Mouse (Mus musculus) induced T-regulatory cell, adult 2 months (primary cell): ENCODE measurements around the gene Mad1l1.
A peak's percentile ranks its signal among the peaks of the same experiment; 100 is the strongest.

Experiments used
- DNase-seq: peaks from one replicate; pipeline ENCODE4 v3.0.0-alpha.2; 2012; ENCODE audit warnings: low read depth

The Mad1l1 gene

DNA sequence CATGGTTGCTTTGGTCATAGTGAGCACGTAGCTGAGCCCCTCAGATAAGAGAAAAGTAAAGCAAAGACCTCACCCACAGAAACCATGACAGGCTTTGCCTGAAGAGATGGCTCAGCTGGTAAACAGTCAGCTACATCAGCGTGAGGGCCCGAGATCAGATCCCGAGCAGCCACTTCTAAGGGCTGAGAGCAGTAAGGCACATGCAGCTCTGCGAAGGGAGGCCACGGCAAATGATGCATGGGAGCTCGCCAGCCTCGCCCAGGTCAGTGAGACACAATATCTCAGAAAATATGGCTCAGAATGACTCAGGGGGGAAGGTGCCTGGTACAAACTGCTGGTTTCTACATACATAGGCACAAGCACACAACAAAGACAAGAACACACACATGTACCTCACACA, 143.8 kb downstream of the Mad1l1 start:
- no peak for DNase-seq

DNA sequence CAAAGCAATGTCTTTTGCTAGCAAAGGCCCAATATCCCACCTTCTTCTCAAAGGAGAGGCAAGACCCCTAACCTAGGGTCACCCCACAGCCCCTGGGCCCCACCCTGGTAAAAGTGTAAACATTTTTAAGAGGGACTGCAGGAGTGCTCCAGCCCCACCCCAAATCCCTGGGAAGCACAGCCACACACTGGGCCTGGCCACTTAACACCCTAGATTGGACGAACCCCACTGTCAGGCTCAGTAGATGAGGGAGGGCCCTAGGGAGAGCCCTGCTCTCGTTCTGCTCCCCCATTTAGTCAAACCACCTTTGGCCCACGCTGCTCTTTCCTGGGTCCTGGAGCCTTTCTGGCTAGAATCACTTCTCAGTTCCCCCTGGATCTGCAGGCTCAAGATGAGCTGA, 145.0 kb downstream of the Mad1l1 start:
- DNase-seq: no peak

- DNase-seq: no peak
Measured at GRCm38 (mm10) chr5:140174814-140175490, 146.4 kb downstream of the Mad1l1 start.

DNA sequence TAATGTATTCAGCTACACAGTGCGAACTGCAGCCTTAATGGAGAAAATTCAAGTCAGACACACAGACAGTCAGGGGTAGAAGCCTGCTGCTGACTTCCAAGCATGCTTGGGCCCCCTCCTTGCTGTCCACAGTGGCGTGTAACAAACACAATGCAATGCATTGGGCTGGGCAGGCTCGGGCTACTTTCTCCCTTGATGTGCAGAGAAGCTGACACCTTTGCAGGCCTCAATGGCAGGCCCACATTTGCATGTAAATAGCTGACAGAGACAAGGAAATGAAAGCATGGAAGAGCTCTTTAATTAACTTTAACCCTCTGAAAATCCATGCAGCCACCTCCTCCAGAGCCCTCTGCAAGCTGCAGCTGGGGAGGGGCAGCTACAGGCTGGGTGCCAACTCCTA, 147.3 kb downstream of the Mad1l1 start:
- no peak for DNase-seq

- no peak for DNase-seq
Measured at GRCm38 (mm10) chr5:140173181-140173580, 148.2 kb downstream of the Mad1l1 start.

GRCm38 (mm10) chr5:140171710-140172109, 149.6 kb downstream of the Mad1l1 start:
- no peak for DNase-seq

DNA sequence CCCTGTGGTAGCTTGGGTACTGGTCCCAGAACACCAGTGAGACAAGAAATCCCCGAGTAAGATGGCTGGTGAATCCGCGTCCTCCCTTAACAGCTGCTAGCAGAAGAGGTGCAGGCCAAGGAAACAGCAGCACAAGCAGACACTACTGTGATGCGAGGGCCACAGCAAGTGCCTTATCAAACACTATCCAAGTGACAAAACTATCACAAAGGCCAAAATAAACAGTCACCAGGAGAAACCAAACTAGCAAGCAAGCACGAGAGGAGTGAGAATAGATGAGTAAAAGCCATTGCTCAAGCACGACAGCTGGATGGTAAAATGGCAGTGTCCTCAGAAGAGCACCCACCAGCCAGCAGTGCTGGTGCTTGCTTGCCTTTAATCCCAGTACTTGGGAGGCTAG, 153.8 kb downstream of the Mad1l1 start:
- no peak for DNase-seq

DNA sequence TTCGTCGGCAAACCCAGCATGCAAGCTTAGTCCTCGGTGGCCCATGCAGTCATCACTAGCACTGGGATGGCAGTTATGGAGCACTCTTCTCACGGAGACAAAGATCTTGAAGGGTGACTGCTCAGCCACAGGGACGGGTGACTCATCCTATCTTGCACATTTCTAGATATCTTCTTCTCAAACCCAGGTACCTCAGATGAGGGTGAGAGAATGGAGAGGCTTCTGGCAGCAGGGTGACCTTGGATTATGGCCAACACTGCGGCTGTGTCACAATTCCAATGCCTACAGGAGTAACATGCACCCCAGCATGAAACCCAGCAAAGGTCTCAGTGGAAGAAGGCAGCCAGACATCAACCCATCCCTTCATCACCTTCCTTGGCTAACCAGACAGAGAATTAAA, 154.3 kb downstream of the Mad1l1 start:
- DNase-seq: no peak

DNA sequence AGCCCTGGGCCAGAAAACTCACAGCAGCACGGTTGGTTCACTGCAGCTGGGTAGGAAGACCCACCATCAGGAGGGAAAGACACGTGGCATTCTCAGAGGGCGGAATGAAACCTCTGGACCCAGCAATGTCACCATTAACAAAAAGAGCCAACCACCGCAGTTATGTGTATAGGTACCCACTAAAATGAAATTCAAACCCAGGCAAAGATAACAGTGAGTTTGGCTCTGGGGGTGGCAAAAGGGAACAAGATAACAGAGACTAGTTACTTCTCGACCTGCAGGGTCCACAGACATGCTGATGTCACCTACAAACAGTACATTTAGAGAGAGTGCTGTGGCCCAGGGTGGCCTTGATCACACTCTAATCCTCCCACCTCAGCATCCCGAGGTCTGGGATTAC, 157.4 kb downstream of the Mad1l1 start:
- DNase-seq: no peak

GRCm38 (mm10) chr5:140162071-140162845, 159.1 kb downstream of the Mad1l1 start:
- DNase-seq: peak; percentile 17

DNA sequence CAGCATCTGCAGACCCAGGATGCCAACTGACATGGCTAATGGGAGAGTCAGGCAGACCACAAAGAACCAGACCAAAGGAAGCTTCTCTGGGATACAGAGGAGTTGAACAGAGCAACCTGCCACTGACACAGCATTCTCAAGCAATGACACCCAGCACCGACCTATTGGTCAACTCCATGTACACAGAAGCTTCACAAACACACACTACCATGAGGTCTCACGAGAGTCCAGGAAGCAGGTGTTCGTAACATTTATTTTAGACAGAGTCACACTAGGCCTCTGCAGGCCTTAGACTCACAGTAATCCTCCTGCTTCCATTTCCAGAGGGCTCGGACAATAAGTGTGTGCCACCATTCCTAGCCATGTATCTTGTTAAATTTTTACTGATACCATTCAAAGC, 162.3 kb downstream of the Mad1l1 start:
- no peak for DNase-seq

DNA sequence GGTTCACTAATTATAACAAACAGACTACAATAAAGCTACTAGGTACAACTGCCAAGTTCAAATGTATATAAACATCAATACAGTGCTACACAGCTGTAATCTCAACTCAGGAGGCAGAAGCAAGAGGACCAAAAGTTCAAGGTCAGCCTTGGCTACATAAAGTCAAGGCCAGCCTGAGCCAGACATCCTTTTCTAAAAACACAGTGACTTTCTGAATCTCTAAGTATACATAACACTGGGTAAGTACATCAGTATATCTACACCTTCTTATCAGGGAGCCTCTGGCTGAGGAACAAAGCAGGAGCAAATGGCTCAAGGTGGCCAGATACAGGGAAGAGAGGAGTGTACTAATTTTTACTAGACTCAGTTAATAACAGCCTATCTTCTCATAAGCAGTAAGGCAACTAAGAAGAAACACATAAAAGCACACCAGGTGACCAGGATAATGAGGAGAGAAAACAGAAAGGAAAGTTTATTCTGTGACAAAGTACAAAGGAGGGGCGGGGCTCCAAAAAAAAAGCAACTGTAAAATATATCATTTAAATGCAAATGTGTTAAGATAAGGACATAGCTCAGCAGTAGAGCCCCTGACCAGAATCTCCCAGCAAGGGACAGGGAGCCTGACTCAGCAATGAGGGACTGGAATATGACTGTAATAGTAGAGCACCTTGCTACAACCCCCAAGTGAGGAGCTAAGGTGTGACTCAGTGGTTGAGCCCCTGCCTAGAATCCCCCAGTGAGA, 163.3 kb downstream of the Mad1l1 start:
- DNase-seq: no peak

DNA sequence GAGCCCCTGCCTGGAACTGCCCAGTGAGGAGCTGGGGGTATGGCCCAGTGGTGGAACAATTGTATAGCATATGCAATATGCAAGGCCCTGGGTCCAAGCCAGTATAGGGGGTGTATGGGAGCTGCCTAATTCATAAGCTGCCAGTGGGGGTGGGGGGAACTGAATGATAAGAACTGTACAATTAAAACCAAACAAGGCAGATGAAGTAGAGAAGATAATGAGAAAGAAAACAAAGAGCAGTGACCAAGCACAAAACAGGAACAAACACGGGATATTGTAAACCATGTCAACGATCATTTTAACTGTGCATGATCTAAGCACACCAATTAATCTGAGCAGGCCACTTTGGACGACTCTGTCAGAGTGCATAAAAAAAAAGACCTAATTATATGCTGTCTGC, 167.2 kb downstream of the Mad1l1 start:
- no peak for DNase-seq

GRCm38 (mm10) chr5:140151871-140152270, 169.5 kb downstream of the Mad1l1 start:
- DNase-seq: no peak

GRCm38 (mm10) chr5:140151180-140151579, 170.2 kb downstream of the Mad1l1 start:
- no peak for DNase-seq

DNA sequence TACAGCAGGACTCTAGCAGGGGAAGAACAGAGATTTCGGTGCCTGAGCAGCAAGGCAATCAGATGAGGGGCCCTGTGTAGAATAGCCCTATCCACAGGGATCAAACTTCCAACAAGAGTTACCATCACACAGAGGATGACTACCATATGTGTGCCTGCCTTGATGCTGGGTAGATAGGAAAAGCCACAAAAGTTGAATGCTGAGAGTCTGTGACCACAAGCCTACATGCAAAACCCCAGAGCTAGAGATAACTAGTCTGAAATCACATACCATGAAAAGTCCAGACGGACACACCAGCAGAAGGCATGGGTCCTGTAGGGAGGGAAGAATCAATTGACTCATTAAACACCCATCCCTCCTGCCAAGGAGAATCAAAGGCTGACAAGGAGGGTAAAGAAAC, 170.7 kb downstream of the Mad1l1 start:
- DNase-seq: no peak

DNA sequence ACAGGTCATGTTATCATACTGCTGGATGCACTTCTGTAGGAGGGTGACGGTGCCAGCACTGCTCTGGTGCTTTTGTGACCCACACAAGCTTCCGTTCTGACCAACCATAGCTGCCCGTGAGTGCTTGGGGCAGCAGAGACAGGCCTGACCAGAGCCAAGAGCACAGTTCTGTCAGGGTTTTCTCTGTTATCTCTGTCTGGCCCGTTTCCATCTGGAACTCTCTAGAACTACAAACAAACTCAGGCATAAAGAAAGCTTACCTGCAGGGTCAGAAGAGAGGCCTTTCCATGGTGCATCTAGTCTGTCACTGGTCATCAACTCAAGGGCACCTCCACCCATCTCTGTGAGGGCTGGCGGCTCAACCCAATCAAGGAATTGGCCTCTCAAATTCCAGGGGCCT, 171.2 kb downstream of the Mad1l1 start:
- DNase-seq: no peak

GRCm38 (mm10) chr5:140149298-140149697, 172.1 kb downstream of the Mad1l1 start:
- DNase-seq: no peak

DNA sequence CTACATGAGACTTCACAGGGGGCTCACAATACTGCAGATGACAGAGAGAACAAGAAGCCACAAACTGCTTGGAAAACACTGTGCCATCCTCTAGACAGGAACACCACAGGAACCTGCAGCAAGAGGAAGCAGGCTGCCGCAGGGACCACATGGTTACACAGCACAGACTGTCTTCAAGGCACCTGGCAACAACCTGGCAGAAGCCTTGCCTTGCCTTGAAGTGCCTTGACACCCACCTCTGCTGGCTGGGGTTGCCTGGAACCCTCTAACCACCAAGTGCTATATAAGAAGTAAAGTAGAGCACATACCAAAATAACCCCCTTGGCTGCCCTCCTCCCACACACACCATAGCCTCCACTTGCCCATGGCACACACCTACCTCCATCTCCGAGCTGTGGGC, 177.8 kb downstream of the Mad1l1 start:
- DNase-seq: no peak

GRCm38 (mm10) chr5:140141336-140141735, 180.0 kb downstream of the Mad1l1 start:
- no peak for DNase-seq

DNA sequence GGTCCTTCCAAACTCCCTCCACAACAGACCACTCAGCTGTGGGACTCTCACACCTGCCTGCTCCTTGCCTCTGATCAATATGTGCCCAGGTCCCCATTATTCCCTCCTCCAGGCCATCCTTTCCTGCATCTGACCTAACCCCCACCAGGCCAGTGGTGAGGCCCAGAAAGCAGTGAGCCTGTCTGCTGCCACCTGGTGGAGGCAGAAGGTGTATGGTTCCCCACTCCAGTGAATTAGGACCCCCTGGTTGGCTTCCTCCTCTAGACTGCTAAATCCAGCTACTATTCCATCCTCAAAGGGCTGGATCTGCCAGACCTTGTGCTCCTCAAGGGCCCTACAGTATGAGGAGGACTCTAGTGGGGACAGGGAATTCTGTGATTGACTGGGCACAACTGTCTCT, 181.1 kb downstream of the Mad1l1 start:
- DNase-seq: peak; percentile 39

GRCm38 (mm10) chr5:140135734-140136625, 185.4 kb downstream of the Mad1l1 start:
- no peak for DNase-seq
